Mouse (Mus musculus): Measurements from ENCODE around the gene Gm21093.
"Not testable (repeated sequence)": the region's sequence is repeated elsewhere in the genome, so short reads cannot be mapped to it uniquely, and the experiment has no call there.

The Gm21093 gene

GRCm38 (mm10) chr4:42034626-42035025 lies at the start of gene Gm21093:
Gm21093 (minus strand) TSS chr4:42034726.
- not testable (repeated sequence) for DNase-seq (ENCODE audit: low read depth, low spot score)

Data from retina, adult 2 months (tissue).